Mouse (Mus musculus) macrophage (primary cell): ENCODE measurements around the gene Fam210b. TPM values are rescaled to one million over a fixed set of nuclear protein-coding genes. Genes with fewer than 3 reads are reported as not detected.

ENCODE experiments used
- H3K27ac ChIP-seq: fragments of 350-480 bp; formaldehyde crosslinking; 2 replicates; pipeline ENCODE4 v1.9.0; 2021
- H3K36me3 ChIP-seq: fragments of 350-480 bp; formaldehyde crosslinking; 2 replicates; pipeline ENCODE4 v1.9.0; 2021; ENCODE audit errors: inconsistent target
- H3K4me3 ChIP-seq: fragments of 350-480 bp; formaldehyde crosslinking; 2 replicates; pipeline ENCODE4 v1.9.0; 2021; ENCODE audit errors: inconsistent target
- H3K79me2 ChIP-seq: fragments of 350-480 bp; formaldehyde crosslinking; 2 replicates; pipeline ENCODE4 v1.9.0; 2021; ENCODE audit errors: inconsistent target
- whole genome bisulfite sequencing: methylation state at CpG from one replicate; pipeline ENCODE4 v1.1.7; 2026; ENCODE audit warnings: inconsistent platforms; ENCODE audit not compliant: missing documents; 5-methylcytosine and 5-hydroxymethylcytosine counted together
- polyA plus RNA-seq: library from polyadenylated mRNA; stranded (reverse); fragments of 250-400 nt; gene quantifications from 3 replicates; pipeline ENCODE4 v1.2.4, GENCODE M21; 2018; ENCODE audit warnings: inconsistent platforms

Fam210b gene
- polyA plus RNA-seq, 1 experiment from 2014 or later, result 11.4 TPM

GRCm38 (mm10) chr2:172376551-172376950 lies 31.2 kb downstream of the Fam210b start:
- H3K27ac ChIP-seq, result no peak overlapping the region
- WGBS, result 82% methylated on average over 4 of the region's 4 CpGs
- H3K79me2 ChIP-seq, result peaks cover 34% of the 10 kb centered on the region
- no peak overlapping the region for H3K4me3 ChIP-seq
- peaks cover 67% of the 10 kb centered on the region for H3K36me3 ChIP-seq

- Histone ChIP-seq H3K27ac (peak overlapping the region; percentile 12), H3K79me2 (peaks cover 29% of the 10 kb centered on the region), H3K36me3 (peaks cover 67% of the 10 kb centered on the region), H3K4me3 (no peak overlapping the region)
- WGBS, result 68% methylated on average over 5 of the region's 5 CpGs
Observed at GRCm38 (mm10) chr2:172376999-172377515, 31.7 kb downstream of the Fam210b start.

- WGBS, result 48% methylated on average over 7 of the region's 7 CpGs
- no peak overlapping the region for H3K4me3 ChIP-seq
- peaks cover 66% of the 10 kb centered on the region for H3K36me3 ChIP-seq
- no peak overlapping the region for H3K27ac ChIP-seq
- peaks cover 16% of the 10 kb centered on the region for H3K79me2 ChIP-seq
Observed at GRCm38 (mm10) chr2:172378332-172378731, 33.0 kb downstream of the Fam210b start.

GRCm38 (mm10) chr2:172380513-172380912 lies 35.1 kb downstream of the Fam210b start:
- whole genome bisulfite sequencing, result 95% methylated on average over 17 of the region's 17 CpGs
- Histone ChIP-seq H3K36me3 (peaks cover 44% of the 10 kb centered on the region), H3K79me2 (peaks cover under 1% of the 10 kb centered on the region; the same call in 1 of the 2 replicates), H3K27ac (no peak overlapping the region), H3K4me3 (no peak overlapping the region)

GRCm38 (mm10) chr2:172381341-172381740 lies 36.0 kb downstream of the Fam210b start:
- H3K4me3 ChIP-seq, result no peak overlapping the region
- H3K36me3 ChIP-seq, result peaks cover 37% of the 10 kb centered on the region
- 92% methylated on average over 11 of the region's 11 CpGs for WGBS
- no peak overlapping the region for H3K27ac ChIP-seq
- H3K79me2 ChIP-seq, result no peaks in the 10 kb centered on the region; the same call in 1 of the 2 replicates

GRCm38 (mm10) chr2:172381898-172382297 lies 36.5 kb downstream of the Fam210b start:
- H3K36me3 ChIP-seq, result peaks cover 37% of the 10 kb centered on the region
- whole genome bisulfite sequencing, result 55% methylated on average over 10 of the region's 12 CpGs
- H3K27ac ChIP-seq, result no peak overlapping the region
- H3K79me2 ChIP-seq, result no peaks in the 10 kb centered on the region; the same call in 1 of the 2 replicates
- no peak overlapping the region for H3K4me3 ChIP-seq

- no peak overlapping the region for H3K27ac ChIP-seq
- no peak overlapping the region for H3K4me3 ChIP-seq
- H3K79me2 ChIP-seq, result no peaks in the 10 kb centered on the region
- H3K36me3 ChIP-seq, result peaks cover 13% of the 10 kb centered on the region
- WGBS, result 72% methylated on average over 3 of the region's 3 CpGs
Observed at GRCm38 (mm10) chr2:172384715-172385114, 39.4 kb downstream of the Fam210b start.

GRCm38 (mm10) chr2:172390341-172390740 lies 45.0 kb downstream of the Fam210b start:
- H3K36me3 ChIP-seq, result no peaks in the 10 kb centered on the region
- no peak overlapping the region for H3K4me3 ChIP-seq
- 78% methylated on average over 6 of the region's 6 CpGs for whole genome bisulfite sequencing
- H3K27ac ChIP-seq, result no peak overlapping the region
- 0 out of 2 replicates have a peak, but pooled peaks cover 5% of the 10 kb centered on the region for H3K79me2 ChIP-seq

- Histone ChIP-seq H3K27ac (no peak overlapping the region), H3K4me3 (no peak overlapping the region)
- 79% methylated on average over 10 of the region's 10 CpGs for WGBS
Observed at GRCm38 (mm10) chr2:172392041-172392521, 46.7 kb downstream of the Fam210b start.

GRCm38 (mm10) chr2:172393391-172394051 lies 48.2 kb downstream of the Fam210b start, which contains the start of gene Cass4:
Cass4 (plus strand) TSS chr2:172393794.
- H3K36me3 ChIP-seq, result no peaks in the 10 kb centered on the region
- peak within 1 kb of the TSS; percentile 31 for H3K4me3 ChIP-seq
- H3K79me2 ChIP-seq, result 0 out of 2 replicates have a peak, but pooled peaks cover 11% of the 10 kb centered on the region
- WGBS, result 8% methylated on average over 12 of the region's 13 CpGs
- peak within 1 kb of the TSS; percentile 42 for H3K27ac ChIP-seq

More at GRCm38 (mm10) chr2:172392041-172392521, 46.7 kb downstream of the Fam210b start:
- H3K36me3 ChIP-seq, result no peaks in the 10 kb centered on the region
- 0 out of 2 replicates have a peak, but pooled peaks cover 11% of the 10 kb centered on the region for H3K79me2 ChIP-seq

GRCm38 (mm10) chr2:172394052-172394392 lies 48.7 kb downstream of the Fam210b start:
- H3K79me2 ChIP-seq, result 0 out of 2 replicates have a peak, but pooled peaks cover 11% of the 10 kb centered on the region
- H3K4me3 ChIP-seq, result peak overlapping the region; percentile 31
- 69% methylated on average over 1 of the region's 2 CpGs for WGBS
- H3K36me3 ChIP-seq, result no peaks in the 10 kb centered on the region
- peak overlapping the region; percentile 42 for H3K27ac ChIP-seq

- Histone ChIP-seq H3K79me2 (0 out of 2 replicates have a peak, but pooled peaks cover 11% of the 10 kb centered on the region), H3K36me3 (no peaks in the 10 kb centered on the region), H3K4me3 (peak overlapping the region; percentile 31; the same call in 1 of the 2 replicates), H3K27ac (no peak overlapping the region)
- 91% methylated on average over 2 of the region's 4 CpGs for WGBS
Observed at GRCm38 (mm10) chr2:172394671-172395070, 49.3 kb downstream of the Fam210b start.

- 91% methylated on average over 9 of the region's 9 CpGs for WGBS
- H3K27ac ChIP-seq, result no peak overlapping the region
- no peaks in the 10 kb centered on the region for H3K36me3 ChIP-seq
- no peak overlapping the region for H3K4me3 ChIP-seq
- 0 out of 2 replicates have a peak, but pooled peaks cover 11% of the 10 kb centered on the region for H3K79me2 ChIP-seq
Observed at GRCm38 (mm10) chr2:172395961-172396360, 50.6 kb downstream of the Fam210b start.

- Histone ChIP-seq H3K36me3 (no peaks in the 10 kb centered on the region), H3K27ac (peak overlapping the region; percentile 95), H3K4me3 (no peak overlapping the region), H3K79me2 (0 out of 2 replicates have a peak, but pooled peaks cover 10% of the 10 kb centered on the region)
- WGBS, result 49% methylated on average over 9 of the region's 9 CpGs
Observed at GRCm38 (mm10) chr2:172399901-172400300, 54.5 kb downstream of the Fam210b start.
